24 mouse cellular contexts compared by ENCODE assay signal in the genomic region with DNA sequence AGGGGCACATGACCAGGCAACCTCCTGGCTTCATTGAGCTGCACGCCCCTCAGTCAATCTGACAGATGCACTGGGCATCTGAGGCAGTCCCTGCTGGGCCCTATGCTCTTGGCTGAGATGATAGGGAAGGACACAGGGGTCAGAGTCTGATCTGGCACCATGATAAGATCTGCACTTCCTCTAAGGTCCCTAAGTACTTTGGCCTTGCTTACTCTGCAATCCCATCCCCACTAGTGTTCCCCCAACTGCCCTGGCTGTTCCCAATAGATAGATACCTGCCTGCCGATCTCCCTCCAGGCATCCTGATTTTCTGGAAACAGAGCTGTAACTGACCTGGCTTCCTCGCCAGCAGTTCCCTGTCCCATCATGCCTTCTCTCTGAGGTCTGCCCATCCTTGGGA. TPM values are rescaled to one million over a fixed set of nuclear protein-coding genes. Genes with fewer than 3 reads are reported as not detected.
DNase-seq lines count a peak whose midpoint lies in the region; ATAC-seq and TF ChIP-seq lines count a peak whose summit lies in the region.
"Had no signal": no experiment of that assay in that cellular context is flagged by ENCODE, and none has a peak within 500 bp of the region (broad histone marks: within the 10 kb centered on the region; RNA-seq: fewer than 3 reads in every experiment).

No protein-coding gene starts in this region.

- peaks cover 88% of the 10 kb centered on the region for H3K4me1 ChIP-seq in heart, postnatal 0 days (ENCODE audit: control insufficient read depth, insufficient read depth)
- peaks cover 65% of the 10 kb centered on the region for H3K4me1 ChIP-seq in intestine, embryonic 15.5 days (replicated peaks)
- peaks cover 46% of the 10 kb centered on the region for H3K4me1 ChIP-seq in small intestine, adult 2 months (ENCODE audit: control insufficient read depth, insufficient read depth, insufficient read length, low read length)
- peaks cover 41% of the 10 kb centered on the region for H3K4me1 ChIP-seq in forebrain, embryonic 10.5 days

- no peaks in the 10 kb centered on the region for H3K9me3 ChIP-seq in heart, postnatal 0 days (replicated peaks; ENCODE audit: control insufficient read depth, low read length)
- H3K9me3 ChIP-seq in intestine, embryonic 15.5 days = no peaks in the 10 kb centered on the region
- no peaks in the 10 kb centered on the region; the same call in 1 of the 2 replicates for H3K9me3 ChIP-seq in forebrain, embryonic 10.5 days
- H3K9me3 ChIP-seq: hindbrain, embryonic 10.5 days; liver, embryonic 15.5 days; lung, embryonic 15.5 days; midbrain, embryonic 12.5 days; neural tube, embryonic 12.5 days had no signal

- no peak overlapping the region for H3K4me2 ChIP-seq in heart, postnatal 0 days (ENCODE audit: low read depth, low read length)
- H3K4me2 ChIP-seq in intestine, embryonic 15.5 days (replicated peaks) = no peak overlapping the region
- H3K4me2 ChIP-seq: liver, embryonic 15.5 days; lung, embryonic 15.5 days; midbrain, embryonic 12.5 days; neural tube, embryonic 12.5 days had no signal

- TF ChIP-seq EP300 in heart, postnatal 0 days (IDR thresholded peaks at IDR 0.05; ENCODE audit: low read depth) = no peak

- no peak overlapping the region for H3K9ac ChIP-seq in heart, postnatal 0 days (replicated peaks; ENCODE audit: low read depth, low read length)
- H3K9ac ChIP-seq in intestine, embryonic 15.5 days = no peak overlapping the region
- H3K9ac ChIP-seq: liver, embryonic 15.5 days; lung, embryonic 15.5 days; midbrain, embryonic 12.5 days; neural tube, embryonic 12.5 days had no signal

- intact Hi-C loops in heart, postnatal 25 days (cut with DNase I) = no loop called here

- peak; percentile 90 for DNase-seq in heart, adult 11 months
- no peak for DNase-seq in heart, adult 8-10 months (ENCODE audit: low spot score)
- DNase-seq in heart, postnatal 0 days (ENCODE audit: low spot score) = peak; percentile 4
- no peak for DNase-seq in heart, postnatal 25 days (ENCODE audit: low spot score)
- DNase-seq in forebrain, embryonic 10.5 days (ENCODE audit: extremely low spot score, low spot score) = no peak
- no peak for DNase-seq in thymus, postnatal 10 days (ENCODE audit: low spot score in 2 of 2)
- DNase-seq: adrenal gland, postnatal 25 days; cerebellum, adult 18-20 months; gastrocnemius, postnatal 36 days; kidney, adult 9 months; kidney, postnatal 10 days; layer of hippocampus, postnatal 36 days; left cerebral cortex, postnatal 4 days; right cerebral cortex, postnatal 4 days had no signal

- H3K36me3 ChIP-seq in heart, postnatal 0 days (replicated peaks; ENCODE audit: control insufficient read depth, insufficient read depth, low read length) = peaks cover 25% of the 10 kb centered on the region
- no peaks in the 10 kb centered on the region for H3K36me3 ChIP-seq in intestine, embryonic 15.5 days
- peaks cover 31% of the 10 kb centered on the region for H3K36me3 ChIP-seq in small intestine, adult 2 months (ENCODE audit: control insufficient read depth, insufficient read depth, low read length)
- peaks cover 87% of the 10 kb centered on the region for H3K36me3 ChIP-seq in forebrain, embryonic 10.5 days (replicated peaks)

- no peak overlapping the region for H3K27ac ChIP-seq in heart, postnatal 0 days (ENCODE audit: low read depth)
- no peak overlapping the region for H3K27ac ChIP-seq in intestine, embryonic 15.5 days
- H3K27ac ChIP-seq in small intestine, adult 2 months (ENCODE audit: insufficient read depth, low read depth, low read length) = peak overlapping the region; percentile 78
- no peak overlapping the region for H3K27ac ChIP-seq in forebrain, embryonic 10.5 days
- H3K27ac ChIP-seq: hindbrain, embryonic 10.5 days; liver, embryonic 15.5 days; lung, embryonic 15.5 days; midbrain, embryonic 12.5 days; neural tube, embryonic 12.5 days had no signal

- no peak overlapping the region for H3K4me3 ChIP-seq in heart, postnatal 0 days (ENCODE audit: low read depth, low read length)
- no peak overlapping the region for H3K4me3 ChIP-seq in intestine, embryonic 15.5 days (replicated peaks)
- peak overlapping the region; percentile 31; the same call in 1 of the 2 replicates for H3K4me3 ChIP-seq in small intestine, adult 2 months (ENCODE audit: low read depth, low read length)
- H3K4me3 ChIP-seq in forebrain, embryonic 10.5 days = no peak overlapping the region
- H3K4me3 ChIP-seq: hindbrain, embryonic 10.5 days; liver, embryonic 15.5 days; lung, embryonic 15.5 days; midbrain, embryonic 12.5 days; myocyte; neural tube, embryonic 12.5 days had no signal

- H3K27me3 ChIP-seq in heart, postnatal 0 days (ENCODE audit: control insufficient read depth, insufficient read depth, low read length) = no peaks in the 10 kb centered on the region
- no peaks in the 10 kb centered on the region for H3K27me3 ChIP-seq in intestine, embryonic 15.5 days (replicated peaks)
- no peaks in the 10 kb centered on the region for H3K27me3 ChIP-seq in small intestine, adult 2 months (ENCODE audit: control insufficient read depth, insufficient read depth, low read length)
- H3K27me3 ChIP-seq in forebrain, embryonic 10.5 days (ENCODE audit: poor library complexity, severe bottlenecking) = no peaks in the 10 kb centered on the region
- H3K27me3 ChIP-seq: liver, embryonic 15.5 days; lung, embryonic 15.5 days; midbrain, embryonic 12.5 days; neural tube, embryonic 12.5 days had no signal

- no peak for TF ChIP-seq CTCF in heart, postnatal 0 days (IDR thresholded peaks at IDR 0.05; ENCODE audit: low read depth)
- no peak for TF ChIP-seq CTCF in small intestine, adult 2 months (IDR thresholded peaks at IDR 0.05; ENCODE audit: extremely low read depth, insufficient read length, insufficient replicate concordance, low read depth, low read length)

- ATAC-seq in heart, postnatal 0 days (ENCODE audit: insufficient read depth, low read depth) = no peak
- 0 out of 2 replicates have a peak, but pooled peaks have one; percentile 23 for ATAC-seq in intestine, embryonic 15.5 days
- ATAC-seq: forebrain, embryonic 14.5 days; hindbrain, embryonic 16.5 days had no signal

- no peak; the same call in 1 of the 2 replicates for TF ChIP-seq POLR2A in small intestine, adult 2 months (IDR thresholded peaks at IDR 0.05; ENCODE audit: low read depth, low read length)

- WGBS in heart, postnatal 0 days = 69% methylated on average over 3 of the region's 3 CpGs
- WGBS in intestine, embryonic 15.5 days = 59% methylated on average over 3 of the region's 3 CpGs
- WGBS in small intestine, adult 2 months = 34% methylated on average over 3 of the region's 3 CpGs
- 86% methylated on average over 3 of the region's 3 CpGs for WGBS in forebrain, embryonic 10.5 days

RNA-seq across cellular contexts. Expression of gene Limd1, which starts 8.1 kb away (rescaled TPM):
- 10 to 100 TPM; 34.0 to 52.2 (median 36.9) TPM for total RNA-seq in heart, adult 8-10 months (2022)
- 128 and 143 TPM in 2 replicates for total RNA-seq in heart, postnatal 0 days (2014; rRNA removed; ENCODE audit: low replicate concordance)
- 40.2 and 42.4 TPM in 2 replicates for polyA plus RNA-seq in heart, postnatal 0 days (2015; fragmentation: Nextera tagmentation; extraction: Ambion mirVana)
- total RNA-seq in heart, postnatal 25 days (2021) = 10 to 100 TPM; 31.2 to 37.8 TPM
- 51.9 and 52.3 TPM in 2 replicates for polyA plus RNA-seq in intestine, embryonic 15.5 days (2015; fragmentation: Nextera tagmentation; extraction: Ambion mirVana)
- 16.7 and 54.0 TPM in 2 replicates for polyA plus RNA-seq in small intestine, adult 2 months (2012; rRNA removed)
- polyA plus RNA-seq in forebrain, embryonic 10.5 days (2016; fragmentation: Nextera tagmentation; extraction: Ambion mirVana) = 55.7 and 57.8 TPM in 2 replicates

RNA-seq across cellular contexts. Expression of gene Sacm1l, which starts 42.9 kb away (rescaled TPM):
- total RNA-seq in heart, adult 8-10 months (2022) = 10 to 100 TPM; 29.5 to 36.0 (median 32.5) TPM
- 29.9 and 32.9 TPM in 2 replicates for total RNA-seq in heart, postnatal 0 days (2014; rRNA removed; ENCODE audit: low replicate concordance)
- 36.4 and 38.9 TPM in 2 replicates for polyA plus RNA-seq in heart, postnatal 0 days (2015; fragmentation: Nextera tagmentation; extraction: Ambion mirVana)
- total RNA-seq in heart, postnatal 25 days (2021) = 10 to 100 TPM; 32.4 to 35.8 TPM
- polyA plus RNA-seq in intestine, embryonic 15.5 days (2015; fragmentation: Nextera tagmentation; extraction: Ambion mirVana) = 67.8 and 69.5 TPM in 2 replicates
- 1.6 and 3.2 TPM in 2 replicates for polyA plus RNA-seq in small intestine, adult 2 months (2012; rRNA removed)
- 40.1 and 42.5 TPM in 2 replicates for polyA plus RNA-seq in forebrain, embryonic 10.5 days (2016; fragmentation: Nextera tagmentation; extraction: Ambion mirVana)

Comparison
In these comparisons a context has a peak if more than half of its experiments do, and no peak if none do; other contexts are left out.
1. DNase-seq: peak in heart, adult 11 months (single experiment) and heart, postnatal 0 days (single experiment); none in heart, adult 8-10 months (single experiment), heart, postnatal 25 days (single experiment), forebrain, embryonic 10.5 days (single experiment) and thymus, postnatal 10 days (0 of 2).